Comparison of ENCODE assay signal across 9 mouse cellular contexts in genomic region chr2:34912613-34913012, GRCm38 (mm10). TPM values are rescaled to one million over a fixed set of nuclear protein-coding genes. Genes with fewer than 3 reads are reported as not detected.
DNase-seq lines count a peak whose midpoint lies in the region; ATAC-seq lines count a peak whose summit lies in the region.
"Had no signal": no experiment of that assay in that cellular context is flagged by ENCODE, and none has a peak within 500 bp of the region (broad histone marks: within the 10 kb centered on the region; RNA-seq: fewer than 3 reads in every experiment).

No protein-coding gene starts in this region.

- H3K36me3 ChIP-seq in heart, embryonic 12.5 days = no peaks in the 10 kb centered on the region
- no peaks in the 10 kb centered on the region for H3K36me3 ChIP-seq in intestine, embryonic 15.5 days
- no peaks in the 10 kb centered on the region for H3K36me3 ChIP-seq in neural tube, embryonic 12.5 days

- H3K27me3 ChIP-seq in heart, embryonic 12.5 days (replicated peaks) = peaks cover 32% of the 10 kb centered on the region
- H3K27me3 ChIP-seq in intestine, embryonic 15.5 days (replicated peaks) = no peaks in the 10 kb centered on the region
- peaks cover 45% of the 10 kb centered on the region for H3K27me3 ChIP-seq in neural tube, embryonic 12.5 days (replicated peaks)

- H3K9me3 ChIP-seq in heart, embryonic 12.5 days (replicated peaks) = no peaks in the 10 kb centered on the region
- no peaks in the 10 kb centered on the region for H3K9me3 ChIP-seq in intestine, embryonic 15.5 days
- H3K9me3 ChIP-seq in neural tube, embryonic 12.5 days = no peaks in the 10 kb centered on the region

- ATAC-seq in heart, embryonic 12.5 days (ENCODE audit: insufficient number of reproducible peaks, low FRiP score) = 0 out of 2 replicates have a peak, but pooled peaks have one; percentile 8
- ATAC-seq in intestine, embryonic 15.5 days = no peak
- ATAC-seq in neural tube, embryonic 12.5 days (ENCODE audit: low FRiP score, low read depth) = no peak
- no peak for ATAC-seq in granulocyte monocyte progenitor cell, adult 5-6 weeks (replicated peaks; ENCODE audit: poor library complexity, severe bottlenecking)

- 44% methylated on average over 7 of the region's 7 CpGs for WGBS in heart, embryonic 12.5 days
- WGBS in intestine, embryonic 15.5 days = 49% methylated on average over 7 of the region's 7 CpGs
- 48% methylated on average over 7 of the region's 7 CpGs for WGBS in neural tube, embryonic 12.5 days

- peak overlapping the region; percentile 76 for H3K9ac ChIP-seq in heart, embryonic 12.5 days
- H3K9ac ChIP-seq in intestine, embryonic 15.5 days = no peak overlapping the region
- no peak overlapping the region; the same call in 1 of the 2 replicates for H3K9ac ChIP-seq in neural tube, embryonic 12.5 days

- H3K4me2 ChIP-seq in heart, embryonic 12.5 days = peak overlapping the region; percentile 97
- peak overlapping the region; percentile 88 for H3K4me2 ChIP-seq in intestine, embryonic 15.5 days (replicated peaks)
- H3K4me2 ChIP-seq in neural tube, embryonic 12.5 days (replicated peaks) = peak overlapping the region; percentile 99

- no peak for DNase-seq in heart, postnatal 4 days
- DNase-seq in MN1 (ENCODE audit: low spot score) = no peak
- no peak for DNase-seq in right cerebral cortex, postnatal 10 days (ENCODE audit: low spot score in 2 of 2)
- DNase-seq: cerebellum, adult 11-12 months had no signal

- H3K4me3 ChIP-seq in heart, embryonic 12.5 days = peak overlapping the region; percentile 69
- H3K4me3 ChIP-seq in brown adipose tissue, adult 24 weeks (ENCODE audit: insufficient read depth, low read depth, low read length) = 0 out of 2 replicates have a peak overlapping the region, but pooled peaks have one; percentile 73
- peak overlapping the region; percentile 62 for H3K4me3 ChIP-seq in intestine, embryonic 15.5 days (replicated peaks)
- no peak overlapping the region for H3K4me3 ChIP-seq in neural tube, embryonic 12.5 days

- H3K4me1 ChIP-seq in heart, embryonic 12.5 days (replicated peaks) = peaks cover 27% of the 10 kb centered on the region
- no peaks in the 10 kb centered on the region for H3K4me1 ChIP-seq in brown adipose tissue, adult 24 weeks (ENCODE audit: control insufficient read depth, insufficient read depth, insufficient read length, low read length)
- 0 out of 2 replicates have a peak, but pooled peaks cover 9% of the 10 kb centered on the region for H3K4me1 ChIP-seq in intestine, embryonic 15.5 days (replicated peaks)
- peaks cover 22% of the 10 kb centered on the region for H3K4me1 ChIP-seq in neural tube, embryonic 12.5 days

- no peak overlapping the region for H3K27ac ChIP-seq in heart, embryonic 12.5 days (ENCODE audit: poor library complexity, severe bottlenecking)
- no peak overlapping the region for H3K27ac ChIP-seq in brown adipose tissue, adult 24 weeks (replicated peaks; ENCODE audit: low read depth, low read length)
- H3K27ac ChIP-seq in intestine, embryonic 15.5 days = no peak overlapping the region
- H3K27ac ChIP-seq in neural tube, embryonic 12.5 days = no peak overlapping the region

RNA-seq across cellular contexts. Expression of gene Phf19, which starts 1.2 kb away (rescaled TPM):
- polyA plus RNA-seq in heart, embryonic 12.5 days (2016; fragmentation: Nextera tagmentation; extraction: Ambion mirVana) = 2.6 and 3.2 TPM in 2 replicates
- 1 to 10 TPM; 6.2 to 6.6 TPM for total RNA-seq in heart, postnatal 4 days (2021)
- 2.3 and 2.4 TPM in 2 replicates for polyA plus RNA-seq in brown adipose tissue, adult 24 weeks (2012; ENCODE audit: insufficient read depth, insufficient read length, missing spikeins)
- 8.0 TPM in 2 replicates for polyA plus RNA-seq in intestine, embryonic 15.5 days (2015; fragmentation: Nextera tagmentation; extraction: Ambion mirVana)
- 1.1 and 1.3 TPM in 2 replicates for polyA plus RNA-seq in neural tube, embryonic 12.5 days (2016; fragmentation: Nextera tagmentation; extraction: Ambion mirVana)
- total RNA-seq in granulocyte monocyte progenitor cell, adult 5-6 weeks (2014; fragmentation: Nextera tagmentation) = 22.6 and 25.9 TPM in 2 replicates
- total RNA-seq in granulocyte monocyte progenitor cell, adult 5-6 weeks (2017) = 5.9 and 7.9 TPM in 2 replicates

RNA-seq across cellular contexts. Expression of gene Psmd5, which starts 37.8 kb away (rescaled TPM):
- polyA plus RNA-seq in heart, embryonic 12.5 days (2016; fragmentation: Nextera tagmentation; extraction: Ambion mirVana) = 59.7 and 60.0 TPM in 2 replicates
- total RNA-seq in heart, postnatal 4 days (2021) = 10 to 100 TPM; 17.1 to 17.7 TPM
- 33.2 and 33.9 TPM in 2 replicates for polyA plus RNA-seq in brown adipose tissue, adult 24 weeks (2012; ENCODE audit: insufficient read depth, insufficient read length, missing spikeins)
- polyA plus RNA-seq in intestine, embryonic 15.5 days (2015; fragmentation: Nextera tagmentation; extraction: Ambion mirVana) = 88.7 and 98.0 TPM in 2 replicates
- 94.5 and 94.9 TPM in 2 replicates for polyA plus RNA-seq in neural tube, embryonic 12.5 days (2016; fragmentation: Nextera tagmentation; extraction: Ambion mirVana)
- 64.4 and 67.3 TPM in 2 replicates for total RNA-seq in granulocyte monocyte progenitor cell, adult 5-6 weeks (2014; fragmentation: Nextera tagmentation)
- 36.8 and 60.4 TPM in 2 replicates for total RNA-seq in granulocyte monocyte progenitor cell, adult 5-6 weeks (2017)

RNA-seq across cellular contexts. Expression of gene Cutal, which starts 38.4 kb away (rescaled TPM):
- not detected in 2 replicates for polyA plus RNA-seq in heart, embryonic 12.5 days (2016; fragmentation: Nextera tagmentation; extraction: Ambion mirVana)
- total RNA-seq in heart, postnatal 4 days (2021) = under 1 TPM; 0.41 to 0.90 TPM
- not detected in 2 replicates for polyA plus RNA-seq in brown adipose tissue, adult 24 weeks (2012; ENCODE audit: insufficient read depth, insufficient read length, missing spikeins)
- 5.7 and 6.8 TPM in 2 replicates for polyA plus RNA-seq in intestine, embryonic 15.5 days (2015; fragmentation: Nextera tagmentation; extraction: Ambion mirVana)
- polyA plus RNA-seq in neural tube, embryonic 12.5 days (2016; fragmentation: Nextera tagmentation; extraction: Ambion mirVana) = not detected in 2 replicates
- not detected in 2 replicates for total RNA-seq in granulocyte monocyte progenitor cell, adult 5-6 weeks (2014; fragmentation: Nextera tagmentation)
- total RNA-seq in granulocyte monocyte progenitor cell, adult 5-6 weeks (2017) = not detected in 2 replicates

RNA-seq across cellular contexts. Expression of gene Traf1, which starts 49.0 kb away (rescaled TPM):
- polyA plus RNA-seq in heart, embryonic 12.5 days (2016; fragmentation: Nextera tagmentation; extraction: Ambion mirVana) = 1.2 and 1.3 TPM in 2 replicates
- total RNA-seq in heart, postnatal 4 days (2021) = 1 to 10 TPM in 1 of 2 experiments, under 1 TPM in 1; 0.41 to 1.7 TPM
- not detected in 2 replicates for polyA plus RNA-seq in brown adipose tissue, adult 24 weeks (2012; ENCODE audit: insufficient read depth, insufficient read length, missing spikeins)
- 2.5 TPM in 2 replicates for polyA plus RNA-seq in intestine, embryonic 15.5 days (2015; fragmentation: Nextera tagmentation; extraction: Ambion mirVana)
- 0.53 and 0.80 TPM in 2 replicates for polyA plus RNA-seq in neural tube, embryonic 12.5 days (2016; fragmentation: Nextera tagmentation; extraction: Ambion mirVana)
- total RNA-seq in granulocyte monocyte progenitor cell, adult 5-6 weeks (2014; fragmentation: Nextera tagmentation) = not detected in 2 replicates
- 0.09 and 0.15 TPM in 2 replicates for total RNA-seq in granulocyte monocyte progenitor cell, adult 5-6 weeks (2017)
